Mouse (Mus musculus): Measurements from ENCODE around the gene Wdr31. TPM values are rescaled to one million over a fixed set of nuclear protein-coding genes. Genes with fewer than 3 reads are reported as not detected.
A peak's percentile ranks its signal among the peaks of the same experiment; 100 is the strongest.
"Not testable (repeated sequence)": the region's sequence is repeated elsewhere in the genome, so short reads cannot be mapped to it uniquely, and the experiment has no call there.

Wdr31 gene
- polyA plus RNA-seq, 1 experiment from 2014 or later = 4.2 TPM

GRCm38 (mm10) chr4:62492682-62493081 lies 22.0 kb upstream of the Wdr31 start:
- 77% methylated on average over 2 of the region's 2 CpGs for WGBS
- H3K4me1 ChIP-seq = peaks cover 4% of the 10 kb centered on the region; the same call in 1 of the 2 replicates
- no peak for ATAC-seq (ENCODE audit: insufficient number of reproducible peaks, low FRiP score, low TSS enrichment, low read depth)

GRCm38 (mm10) chr4:62487914-62488313 lies 17.2 kb upstream of the Wdr31 start:
- no peaks in the 10 kb centered on the region for H3K36me3 ChIP-seq
- H3K9me3 ChIP-seq = no peaks in the 10 kb centered on the region
- no peak overlapping the region for H3K4me3 ChIP-seq
- ATAC-seq (ENCODE audit: insufficient number of reproducible peaks, low FRiP score, low TSS enrichment, low read depth) = no peak
- WGBS = 82% methylated on average over 2 of the region's 2 CpGs
- no peaks in the 10 kb centered on the region for H3K27me3 ChIP-seq
- H3K27ac ChIP-seq = no peak overlapping the region
- no peaks in the 10 kb centered on the region for H3K4me1 ChIP-seq
- H3K4me2 ChIP-seq = no peak overlapping the region
- H3K9ac ChIP-seq = no peak overlapping the region

More at GRCm38 (mm10) chr4:62492682-62493081, 22.0 kb upstream of the Wdr31 start:
- no peak overlapping the region for H3K4me3 ChIP-seq
- no peak overlapping the region for H3K9ac ChIP-seq
- no peaks in the 10 kb centered on the region for H3K9me3 ChIP-seq
- no peak overlapping the region for H3K27ac ChIP-seq
- peaks cover 4% of the 10 kb centered on the region; the same call in 1 of the 2 replicates for H3K36me3 ChIP-seq
- no peaks in the 10 kb centered on the region for H3K27me3 ChIP-seq
- no peak overlapping the region for H3K4me2 ChIP-seq

GRCm38 (mm10) chr4:62487172-62487571 lies 16.5 kb upstream of the Wdr31 start:
- Histone ChIP-seq H3K9me3 (no peaks in the 10 kb centered on the region), H3K4me1 (no peaks in the 10 kb centered on the region), H3K27ac (no peak overlapping the region), H3K36me3 (no peaks in the 10 kb centered on the region), H3K9ac (no peak overlapping the region), H3K27me3 (no peaks in the 10 kb centered on the region), H3K4me2 (no peak overlapping the region), H3K4me3 (no peak overlapping the region)
- WGBS = 85% methylated on average over 5 of the region's 5 CpGs
- ATAC-seq (ENCODE audit: insufficient number of reproducible peaks, low FRiP score, low TSS enrichment, low read depth) = no peak

- 85% methylated on average over 15 of the region's 15 CpGs for WGBS
- Histone ChIP-seq H3K27ac (no peak overlapping the region), H3K27me3 (no peaks in the 10 kb centered on the region), H3K4me1 (no peaks in the 10 kb centered on the region), H3K36me3 (no peaks in the 10 kb centered on the region), H3K9ac (no peak overlapping the region), H3K4me2 (no peak overlapping the region), H3K9me3 (no peaks in the 10 kb centered on the region), H3K4me3 (no peak overlapping the region)
- no peak for ATAC-seq (ENCODE audit: insufficient number of reproducible peaks, low FRiP score, low TSS enrichment, low read depth)
Measured at GRCm38 (mm10) chr4:62486162-62486696, 15.5 kb upstream of the Wdr31 start.

- ATAC-seq (ENCODE audit: insufficient number of reproducible peaks, low FRiP score, low TSS enrichment, low read depth) = no peak
- Histone ChIP-seq H3K4me2 (no peak overlapping the region), H3K4me3 (no peak overlapping the region), H3K9ac (no peak overlapping the region), H3K9me3 (no peaks in the 10 kb centered on the region), H3K4me1 (peaks cover 3% of the 10 kb centered on the region; the same call in 1 of the 2 replicates), H3K36me3 (no peaks in the 10 kb centered on the region), H3K27ac (no peak overlapping the region), H3K27me3 (no peaks in the 10 kb centered on the region)
- 81% methylated on average over 8 of the region's 8 CpGs for WGBS
Measured at GRCm38 (mm10) chr4:62485450-62486161, 14.9 kb upstream of the Wdr31 start.

GRCm38 (mm10) chr4:62484928-62485327 lies 14.2 kb upstream of the Wdr31 start:
- 68% methylated on average over 3 of the region's 3 CpGs for WGBS
- peaks cover 3% of the 10 kb centered on the region; the same call in 1 of the 2 replicates for H3K27me3 ChIP-seq
- H3K4me2 ChIP-seq = no peak overlapping the region
- H3K9ac ChIP-seq = no peak overlapping the region
- no peaks in the 10 kb centered on the region for H3K9me3 ChIP-seq
- H3K27ac ChIP-seq = no peak overlapping the region
- H3K4me1 ChIP-seq = peaks cover 10% of the 10 kb centered on the region
- H3K4me3 ChIP-seq = no peak overlapping the region
- no peaks in the 10 kb centered on the region for H3K36me3 ChIP-seq
- ATAC-seq (ENCODE audit: insufficient number of reproducible peaks, low FRiP score, low TSS enrichment, low read depth) = no peak

- Histone ChIP-seq H3K27me3 (peaks cover 5% of the 10 kb centered on the region; the same call in 1 of the 2 replicates), H3K9ac (no peak overlapping the region), H3K27ac (no peak overlapping the region), H3K4me3 (peak overlapping the region; percentile 49), H3K36me3 (no peaks in the 10 kb centered on the region), H3K9me3 (no peaks in the 10 kb centered on the region), H3K4me2 (no peak overlapping the region), H3K4me1 (peaks cover 13% of the 10 kb centered on the region)
- ATAC-seq (ENCODE audit: insufficient number of reproducible peaks, low FRiP score, low TSS enrichment, low read depth) = no peak
- WGBS = 31% methylated on average over 10 of the region's 10 CpGs
Measured at GRCm38 (mm10) chr4:62480709-62481605, 10.3 kb upstream of the Wdr31 start.

GRCm38 (mm10) chr4:62479937-62480708 lies 9.4 kb upstream of the Wdr31 start, which contains the start of gene Bspry:
Gene Bspry (plus strand): TSS chr4:62480053.
- Histone ChIP-seq H3K36me3 (no peaks in the 10 kb centered on the region), H3K4me2 (peak within 1 kb of the TSS; percentile 88), H3K27me3 (peaks cover 5% of the 10 kb centered on the region; the same call in 1 of the 2 replicates), H3K9ac (no peak within 1 kb of the TSS), H3K27ac (0 out of 2 replicates have a peak within 1 kb of the TSS, but pooled peaks have one; percentile 27), H3K9me3 (no peaks in the 10 kb centered on the region), H3K4me1 (peaks cover 13% of the 10 kb centered on the region), H3K4me3 (peak within 1 kb of the TSS; percentile 49)
- WGBS = 3% methylated on average over 70 of the region's 71 CpGs
- ATAC-seq (ENCODE audit: insufficient number of reproducible peaks, low FRiP score, low TSS enrichment, low read depth) = peak; percentile 48

GRCm38 (mm10) chr4:62479593-62479936 lies 8.9 kb upstream of the Wdr31 start:
- H3K27me3 ChIP-seq; ATAC-seq (ENCODE audit: insufficient number of reproducible peaks, low FRiP score, low TSS enrichment, low read depth); H3K9ac ChIP-seq; H3K36me3 ChIP-seq; H3K9me3 ChIP-seq: not testable (repeated sequence)
- 13% methylated on average over 11 of the region's 11 CpGs for WGBS
- Histone ChIP-seq H3K4me1 (peaks cover 13% of the 10 kb centered on the region), H3K27ac (0 out of 2 replicates have a peak overlapping the region, but pooled peaks have one; percentile 27), H3K4me3 (peak overlapping the region; percentile 49), H3K4me2 (peak overlapping the region; percentile 88)

GRCm38 (mm10) chr4:62477542-62478244 lies 7.0 kb upstream of the Wdr31 start:
- H3K27ac ChIP-seq = no peak overlapping the region
- H3K9ac ChIP-seq = no peak overlapping the region
- no peaks in the 10 kb centered on the region for H3K9me3 ChIP-seq
- H3K27me3 ChIP-seq = peaks cover 5% of the 10 kb centered on the region; the same call in 1 of the 2 replicates
- H3K4me3 ChIP-seq = no peak overlapping the region
- no peak for ATAC-seq (ENCODE audit: insufficient number of reproducible peaks, low FRiP score, low TSS enrichment, low read depth)
- 60% methylated on average over 6 of the region's 6 CpGs for WGBS
- no peaks in the 10 kb centered on the region for H3K36me3 ChIP-seq
- H3K4me2 ChIP-seq = no peak overlapping the region
- peaks cover 13% of the 10 kb centered on the region for H3K4me1 ChIP-seq

GRCm38 (mm10) chr4:62475793-62476192 lies 5.1 kb upstream of the Wdr31 start:
- 74% methylated on average over 6 of the region's 6 CpGs for WGBS
- ATAC-seq (ENCODE audit: insufficient number of reproducible peaks, low FRiP score, low TSS enrichment, low read depth) = no peak

More at GRCm38 (mm10) chr4:62475793-62476192, 5.1 kb upstream of the Wdr31 start:
- H3K36me3 ChIP-seq = no peaks in the 10 kb centered on the region
- no peaks in the 10 kb centered on the region for H3K9me3 ChIP-seq
- peaks cover 5% of the 10 kb centered on the region; the same call in 1 of the 2 replicates for H3K27me3 ChIP-seq
- H3K4me3 ChIP-seq = no peak overlapping the region
- no peak overlapping the region for H3K4me2 ChIP-seq
- H3K9ac ChIP-seq = no peak overlapping the region
- H3K4me1 ChIP-seq = peaks cover 11% of the 10 kb centered on the region
- H3K27ac ChIP-seq = no peak overlapping the region
